ENCODE assay signal across 9 mouse cellular contexts in genomic region chr7:44895206-44895592, GRCm38 (mm10). TPM values are rescaled to one million over a fixed set of nuclear protein-coding genes. Genes with fewer than 3 reads are reported as not detected.
DNase-seq lines count a peak whose midpoint lies in the region; ATAC-seq and TF ChIP-seq lines count a peak whose summit lies in the region.
"Had no signal": no experiment of that assay in that cellular context is flagged by ENCODE, and none has a peak within 500 bp of the region (broad histone marks: within the 10 kb centered on the region; RNA-seq: fewer than 3 reads in every experiment).

No protein-coding gene starts in this region.

- no peak for ATAC-seq in kidney, postnatal 0 days (replicated peaks; ENCODE audit: low FRiP score, low read depth)
- ATAC-seq in embryonic facial prominence, embryonic 13.5 days (ENCODE audit: insufficient number of reproducible peaks, insufficient read depth, low FRiP score, low TSS enrichment, low read depth): no peak
- ATAC-seq in hindbrain, embryonic 16.5 days: no peak
- ATAC-seq in midbrain, embryonic 15.5 days (replicated peaks): no peak

- TF ChIP-seq CTCF in kidney, postnatal 0 days (IDR thresholded peaks at IDR 0.05; ENCODE audit: low read depth): no peak

- no peaks in the 10 kb centered on the region for H3K9me3 ChIP-seq in kidney, postnatal 0 days (replicated peaks; ENCODE audit: low read length)
- H3K9me3 ChIP-seq in embryonic facial prominence, embryonic 13.5 days: no peaks in the 10 kb centered on the region
- no peaks in the 10 kb centered on the region for H3K9me3 ChIP-seq in hindbrain, embryonic 16.5 days (ENCODE audit: control insufficient read depth, low read length)
- H3K9me3 ChIP-seq in midbrain, embryonic 15.5 days: no peaks in the 10 kb centered on the region

- H3K9ac ChIP-seq in kidney, postnatal 0 days (ENCODE audit: low read depth, low read length): no peak overlapping the region
- peak overlapping the region; percentile 44 for H3K9ac ChIP-seq in embryonic facial prominence, embryonic 13.5 days
- H3K9ac ChIP-seq in hindbrain, embryonic 16.5 days (ENCODE audit: low read depth, low read length): peak overlapping the region; percentile 19
- H3K9ac ChIP-seq in midbrain, embryonic 15.5 days: no peak overlapping the region

- H3K27me3 ChIP-seq in kidney, postnatal 0 days (ENCODE audit: insufficient read depth, low read length): no peaks in the 10 kb centered on the region
- no peaks in the 10 kb centered on the region for H3K27me3 ChIP-seq in embryonic facial prominence, embryonic 13.5 days
- no peaks in the 10 kb centered on the region for H3K27me3 ChIP-seq in hindbrain, embryonic 16.5 days (replicated peaks; ENCODE audit: control insufficient read depth, insufficient read depth, low read length)
- no peaks in the 10 kb centered on the region for H3K27me3 ChIP-seq in midbrain, embryonic 15.5 days (replicated peaks)
- H3K27me3 ChIP-seq: Patski had no signal

- WGBS in kidney, postnatal 0 days: 77% methylated on average over 7 of the region's 7 CpGs
- WGBS in embryonic facial prominence, embryonic 13.5 days: 53% methylated on average over 7 of the region's 7 CpGs
- 15% methylated on average over 7 of the region's 7 CpGs for WGBS in hindbrain, embryonic 16.5 days
- 24% methylated on average over 7 of the region's 7 CpGs for WGBS in midbrain, embryonic 15.5 days

- H3K4me2 ChIP-seq in kidney, postnatal 0 days (ENCODE audit: low read length): peak overlapping the region; percentile 61
- peak overlapping the region; percentile 78 for H3K4me2 ChIP-seq in embryonic facial prominence, embryonic 13.5 days
- H3K4me2 ChIP-seq in hindbrain, embryonic 16.5 days (ENCODE audit: low read length): peak overlapping the region; percentile 87
- H3K4me2 ChIP-seq in midbrain, embryonic 15.5 days: peak overlapping the region; percentile 66

- H3K36me3 ChIP-seq in kidney, postnatal 0 days (ENCODE audit: insufficient read depth, low read length): no peaks in the 10 kb centered on the region
- H3K36me3 ChIP-seq in embryonic facial prominence, embryonic 13.5 days: peaks cover 24% of the 10 kb centered on the region
- peaks cover 7% of the 10 kb centered on the region for H3K36me3 ChIP-seq in hindbrain, embryonic 16.5 days (ENCODE audit: control insufficient read depth, insufficient read depth, low read length)
- 0 out of 2 replicates have a peak, but pooled peaks cover 3% of the 10 kb centered on the region for H3K36me3 ChIP-seq in midbrain, embryonic 15.5 days (replicated peaks)

- H3K27ac ChIP-seq in kidney, postnatal 0 days: peak overlapping the region; percentile 81; the same call in 1 of the 2 replicates
- peak overlapping the region; percentile 91 for H3K27ac ChIP-seq in embryonic facial prominence, embryonic 13.5 days
- peak overlapping the region; percentile 92 for H3K27ac ChIP-seq in hindbrain, embryonic 16.5 days (ENCODE audit: low read depth, low read length)
- H3K27ac ChIP-seq in midbrain, embryonic 15.5 days: peak overlapping the region; percentile 93

- DNase-seq in kidney, postnatal 0 days (ENCODE audit: low spot score): no peak
- no peak for DNase-seq in kidney, adult 9 months
- no peak for DNase-seq in urinary bladder, adult 2 months (ENCODE audit: low spot score)
- DNase-seq in urinary bladder, postnatal 4 days (ENCODE audit: low spot score in 2 of 2): no peak
- DNase-seq in left cerebral cortex, adult 8-10 months (ENCODE audit: low spot score in 2 of 2): no peak

- peaks cover 30% of the 10 kb centered on the region for H3K4me1 ChIP-seq in kidney, postnatal 0 days (replicated peaks; ENCODE audit: insufficient read depth, low read length)
- H3K4me1 ChIP-seq in embryonic facial prominence, embryonic 13.5 days: peaks cover 58% of the 10 kb centered on the region
- H3K4me1 ChIP-seq in hindbrain, embryonic 16.5 days (ENCODE audit: control insufficient read depth, insufficient read depth, low read depth, low read length): peaks cover 39% of the 10 kb centered on the region
- H3K4me1 ChIP-seq in midbrain, embryonic 15.5 days: peaks cover 61% of the 10 kb centered on the region

- peak overlapping the region; percentile 60; the same call in 1 of the 2 replicates for H3K4me3 ChIP-seq in kidney, postnatal 0 days (replicated peaks; ENCODE audit: low read depth, low read length)
- peak overlapping the region; percentile 59 for H3K4me3 ChIP-seq in embryonic facial prominence, embryonic 13.5 days
- H3K4me3 ChIP-seq in hindbrain, embryonic 16.5 days (ENCODE audit: low read length): peak overlapping the region; percentile 79
- H3K4me3 ChIP-seq in midbrain, embryonic 15.5 days: peak overlapping the region; percentile 63

RNA-seq across cellular contexts. Expression of gene Fuz, which starts 0.7 kb away (rescaled TPM):
- 19.9 and 21.1 TPM in 2 replicates for polyA plus RNA-seq in kidney, postnatal 0 days (2015; fragmentation: Nextera tagmentation; extraction: Ambion mirVana)
- polyA plus RNA-seq in embryonic facial prominence, embryonic 13.5 days (2015; fragmentation: Nextera tagmentation; extraction: Ambion mirVana): 26.1 and 29.7 TPM in 2 replicates
- 18.1 and 19.6 TPM in 2 replicates for polyA plus RNA-seq in hindbrain, embryonic 16.5 days (2015; fragmentation: Nextera tagmentation; extraction: Ambion mirVana)
- polyA plus RNA-seq in midbrain, embryonic 15.5 days (2015; fragmentation: Nextera tagmentation; extraction: Ambion mirVana): 20.3 and 22.9 TPM in 2 replicates
- 47.7 and 53.9 TPM in 2 replicates for polyA plus RNA-seq in urinary bladder, adult 2 months (2012; rRNA removed)
- total RNA-seq in left cerebral cortex, adult 8-10 months (2022): 10 to 100 TPM; 21.8 to 28.6 (median 24.0) TPM

RNA-seq across cellular contexts. Expression of gene Med25, which starts 2.7 kb away (rescaled TPM):
- polyA plus RNA-seq in kidney, postnatal 0 days (2015; fragmentation: Nextera tagmentation; extraction: Ambion mirVana): 91.4 and 97.8 TPM in 2 replicates
- polyA plus RNA-seq in embryonic facial prominence, embryonic 13.5 days (2015; fragmentation: Nextera tagmentation; extraction: Ambion mirVana): 107 and 111 TPM in 2 replicates
- 136 and 158 TPM in 2 replicates for polyA plus RNA-seq in hindbrain, embryonic 16.5 days (2015; fragmentation: Nextera tagmentation; extraction: Ambion mirVana)
- 179 TPM in 2 replicates for polyA plus RNA-seq in midbrain, embryonic 15.5 days (2015; fragmentation: Nextera tagmentation; extraction: Ambion mirVana)
- 57.8 and 66.1 TPM in 2 replicates for polyA plus RNA-seq in urinary bladder, adult 2 months (2012; rRNA removed)
- 10 to 100 TPM; 80.5 to 97.9 (median 88.4) TPM for total RNA-seq in left cerebral cortex, adult 8-10 months (2022)

RNA-seq across cellular contexts. Expression of gene Ptov1, which starts 25.6 kb away (rescaled TPM):
- 377 and 412 TPM in 2 replicates for polyA plus RNA-seq in kidney, postnatal 0 days (2015; fragmentation: Nextera tagmentation; extraction: Ambion mirVana)
- polyA plus RNA-seq in embryonic facial prominence, embryonic 13.5 days (2015; fragmentation: Nextera tagmentation; extraction: Ambion mirVana): 469 and 526 TPM in 2 replicates
- polyA plus RNA-seq in hindbrain, embryonic 16.5 days (2015; fragmentation: Nextera tagmentation; extraction: Ambion mirVana): 389 and 459 TPM in 2 replicates
- polyA plus RNA-seq in midbrain, embryonic 15.5 days (2015; fragmentation: Nextera tagmentation; extraction: Ambion mirVana): 517 and 553 TPM in 2 replicates
- 176 and 195 TPM in 2 replicates for polyA plus RNA-seq in urinary bladder, adult 2 months (2012; rRNA removed)
- total RNA-seq in left cerebral cortex, adult 8-10 months (2022): 100 to 1,000 TPM; 277 to 305 (median 293) TPM

RNA-seq across cellular contexts. Expression of gene Ap2a1, which starts 34.1 kb away (rescaled TPM):
- 55.8 and 55.9 TPM in 2 replicates for polyA plus RNA-seq in kidney, postnatal 0 days (2015; fragmentation: Nextera tagmentation; extraction: Ambion mirVana)
- polyA plus RNA-seq in embryonic facial prominence, embryonic 13.5 days (2015; fragmentation: Nextera tagmentation; extraction: Ambion mirVana): 72.3 and 77.5 TPM in 2 replicates
- 128 and 133 TPM in 2 replicates for polyA plus RNA-seq in hindbrain, embryonic 16.5 days (2015; fragmentation: Nextera tagmentation; extraction: Ambion mirVana)
- 122 and 140 TPM in 2 replicates for polyA plus RNA-seq in midbrain, embryonic 15.5 days (2015; fragmentation: Nextera tagmentation; extraction: Ambion mirVana)
- 74.2 and 77.7 TPM in 2 replicates for polyA plus RNA-seq in urinary bladder, adult 2 months (2012; rRNA removed)
- 100 to 1,000 TPM; 312 to 359 (median 323) TPM for total RNA-seq in left cerebral cortex, adult 8-10 months (2022)

RNA-seq across cellular contexts. Expression of gene Pnkp, which starts 38.3 kb away (rescaled TPM):
- polyA plus RNA-seq in kidney, postnatal 0 days (2015; fragmentation: Nextera tagmentation; extraction: Ambion mirVana): 34.0 and 36.4 TPM in 2 replicates
- polyA plus RNA-seq in embryonic facial prominence, embryonic 13.5 days (2015; fragmentation: Nextera tagmentation; extraction: Ambion mirVana): 30.0 and 30.7 TPM in 2 replicates
- polyA plus RNA-seq in hindbrain, embryonic 16.5 days (2015; fragmentation: Nextera tagmentation; extraction: Ambion mirVana): 30.1 and 34.0 TPM in 2 replicates
- polyA plus RNA-seq in midbrain, embryonic 15.5 days (2015; fragmentation: Nextera tagmentation; extraction: Ambion mirVana): 30.5 and 32.8 TPM in 2 replicates
- polyA plus RNA-seq in urinary bladder, adult 2 months (2012; rRNA removed): 23.4 and 24.1 TPM in 2 replicates
- 10 to 100 TPM; 23.9 to 27.0 (median 24.4) TPM for total RNA-seq in left cerebral cortex, adult 8-10 months (2022)

Comparison
In these comparisons a context has a peak if more than half of its experiments do, and no peak if none do; other contexts are left out.
1. H3K9ac ChIP-seq: peak in embryonic facial prominence, embryonic 13.5 days (single experiment) and hindbrain, embryonic 16.5 days (single experiment); none in kidney, postnatal 0 days (single experiment) and midbrain, embryonic 15.5 days (single experiment).
2. Peak in every context shown above with its lines, with median percentiles within 50 percentile points of each other: H3K27ac ChIP-seq, H3K4me2 ChIP-seq and H3K4me3 ChIP-seq.